In the genomic region with DNA sequence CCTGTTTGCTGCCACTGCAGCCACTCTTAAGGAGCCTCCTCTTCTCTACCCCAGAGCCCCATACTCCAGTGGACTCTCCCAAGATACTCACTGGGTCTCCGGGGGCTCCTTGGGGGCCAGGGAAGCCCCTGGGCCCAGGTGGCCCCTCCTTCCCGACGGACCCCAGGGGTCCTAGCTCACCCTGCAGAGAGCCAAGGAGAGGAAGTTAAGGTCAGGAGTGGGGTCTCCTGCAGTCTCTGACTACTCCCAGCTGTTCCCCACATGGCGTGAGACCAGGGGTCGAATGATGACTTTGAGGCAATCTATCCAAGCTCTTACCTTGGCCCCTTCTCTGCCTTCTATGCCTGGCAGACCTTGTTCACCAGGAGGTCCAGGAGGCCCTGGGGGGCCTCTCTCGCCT, we compare ENCODE assay signal across 24 mouse cellular contexts. TPM values are rescaled to one million over a fixed set of nuclear protein-coding genes. Genes with fewer than 3 reads are reported as not detected.
DNase-seq lines count a peak whose midpoint lies in the region; ATAC-seq and TF ChIP-seq lines count a peak whose summit lies in the region.
"Had no signal": no experiment of that assay in that cellular context is flagged by ENCODE, and none has a peak within 500 bp of the region (broad histone marks: within the 10 kb centered on the region; RNA-seq: fewer than 3 reads in every experiment).

No protein-coding gene starts in this region.

- no peak for TF ChIP-seq CTCF in kidney, adult 2 months (conservative IDR thresholded peaks at IDR 0.05; ENCODE audit: insufficient read depth, insufficient read length, low read depth, low read length)

- peak overlapping the region; percentile 57; the same call in 1 of the 2 replicates for H3K27ac ChIP-seq in forebrain, embryonic 10.5 days
- H3K27ac ChIP-seq in forebrain, embryonic 12.5 days: no peak overlapping the region
- H3K27ac ChIP-seq in kidney, embryonic 15.5 days: 0 out of 2 replicates have a peak overlapping the region, but pooled peaks have one; percentile 27
- H3K27ac ChIP-seq in kidney, adult 2 months (ENCODE audit: insufficient read depth, low read depth, low read length): no peak overlapping the region
- H3K27ac ChIP-seq in embryonic facial prominence, embryonic 10.5 days (replicated peaks): peak overlapping the region; percentile 61
- H3K27ac ChIP-seq: embryonic facial prominence, embryonic 12.5 days; forebrain, embryonic 13.5 days; gastrocnemius, adult 2 months; heart, embryonic 15.5 days; hindbrain, embryonic 10.5 days; hindbrain, embryonic 14.5 days had no signal

- no peaks in the 10 kb centered on the region for H3K27me3 ChIP-seq in forebrain, embryonic 10.5 days (ENCODE audit: poor library complexity, severe bottlenecking)
- H3K27me3 ChIP-seq in forebrain, embryonic 12.5 days: no peaks in the 10 kb centered on the region
- H3K27me3 ChIP-seq in kidney, embryonic 15.5 days: no peaks in the 10 kb centered on the region
- no peaks in the 10 kb centered on the region for H3K27me3 ChIP-seq in kidney, adult 2 months (replicated peaks; ENCODE audit: control insufficient read depth, insufficient read depth, low read length)
- H3K27me3 ChIP-seq in embryonic facial prominence, embryonic 10.5 days (replicated peaks; ENCODE audit: low read depth, poor library complexity, severe bottlenecking): no peaks in the 10 kb centered on the region
- H3K27me3 ChIP-seq: embryonic facial prominence, embryonic 12.5 days; forebrain, embryonic 13.5 days; heart, embryonic 15.5 days had no signal

- 74% methylated on average over 6 of the region's 6 CpGs for WGBS in forebrain, embryonic 10.5 days
- 78% methylated on average over 6 of the region's 6 CpGs for WGBS in forebrain, embryonic 12.5 days
- WGBS in kidney, embryonic 15.5 days: 43% methylated on average over 6 of the region's 6 CpGs
- WGBS in kidney, adult 2 months: 52% methylated on average over 6 of the region's 6 CpGs
- 66% methylated on average over 6 of the region's 6 CpGs for WGBS in embryonic facial prominence, embryonic 10.5 days

- peaks cover 4% of the 10 kb centered on the region; the same call in 1 of the 2 replicates for H3K9me3 ChIP-seq in forebrain, embryonic 10.5 days
- no peaks in the 10 kb centered on the region for H3K9me3 ChIP-seq in forebrain, embryonic 12.5 days
- no peaks in the 10 kb centered on the region; the same call in 1 of the 2 replicates for H3K9me3 ChIP-seq in kidney, embryonic 15.5 days (replicated peaks)
- H3K9me3 ChIP-seq in embryonic facial prominence, embryonic 10.5 days: peaks cover 6% of the 10 kb centered on the region; the same call in 1 of the 2 replicates
- H3K9me3 ChIP-seq: embryonic facial prominence, embryonic 12.5 days; forebrain, embryonic 13.5 days; heart, embryonic 15.5 days had no signal

- H3K36me3 ChIP-seq in forebrain, embryonic 10.5 days (replicated peaks): no peaks in the 10 kb centered on the region
- no peaks in the 10 kb centered on the region for H3K36me3 ChIP-seq in forebrain, embryonic 12.5 days (replicated peaks)
- H3K36me3 ChIP-seq in kidney, embryonic 15.5 days: no peaks in the 10 kb centered on the region
- no peaks in the 10 kb centered on the region for H3K36me3 ChIP-seq in kidney, adult 2 months (ENCODE audit: control insufficient read depth, insufficient read depth, low read length)
- H3K36me3 ChIP-seq in embryonic facial prominence, embryonic 10.5 days (replicated peaks): no peaks in the 10 kb centered on the region
- H3K36me3 ChIP-seq: embryonic facial prominence, embryonic 12.5 days; heart, embryonic 15.5 days; hindbrain, embryonic 10.5 days had no signal

- peaks cover 5% of the 10 kb centered on the region for H3K4me1 ChIP-seq in forebrain, embryonic 10.5 days
- no peaks in the 10 kb centered on the region for H3K4me1 ChIP-seq in forebrain, embryonic 12.5 days
- H3K4me1 ChIP-seq in kidney, embryonic 15.5 days: peaks cover 13% of the 10 kb centered on the region
- peaks cover 11% of the 10 kb centered on the region for H3K4me1 ChIP-seq in kidney, adult 2 months (ENCODE audit: control insufficient read depth, insufficient read depth, low read length)
- H3K4me1 ChIP-seq in embryonic facial prominence, embryonic 10.5 days: peaks cover 20% of the 10 kb centered on the region
- H3K4me1 ChIP-seq: forebrain, embryonic 13.5 days; heart, embryonic 15.5 days had no signal

- no peak overlapping the region for H3K9ac ChIP-seq in forebrain, embryonic 12.5 days
- no peak overlapping the region for H3K9ac ChIP-seq in kidney, embryonic 15.5 days
- H3K9ac ChIP-seq: embryonic facial prominence, embryonic 12.5 days; forebrain, embryonic 13.5 days; forebrain, postnatal 0 days; heart, embryonic 15.5 days; hindbrain, embryonic 14.5 days had no signal

- no peak overlapping the region for H3K4me2 ChIP-seq in forebrain, embryonic 12.5 days
- no peak overlapping the region for H3K4me2 ChIP-seq in kidney, embryonic 15.5 days
- H3K4me2 ChIP-seq: embryonic facial prominence, embryonic 12.5 days; forebrain, embryonic 13.5 days; heart, embryonic 15.5 days; hindbrain, embryonic 14.5 days had no signal

- H3K4me3 ChIP-seq in forebrain, embryonic 10.5 days: no peak overlapping the region
- H3K4me3 ChIP-seq in forebrain, embryonic 12.5 days (replicated peaks): no peak overlapping the region
- no peak overlapping the region for H3K4me3 ChIP-seq in kidney, embryonic 15.5 days (replicated peaks)
- no peak overlapping the region for H3K4me3 ChIP-seq in kidney, adult 2 months (ENCODE audit: insufficient read depth, low read depth, low read length)
- no peak overlapping the region for H3K4me3 ChIP-seq in embryonic facial prominence, embryonic 10.5 days
- H3K4me3 ChIP-seq: embryonic facial prominence, embryonic 12.5 days; forebrain, embryonic 13.5 days; gastrocnemius, adult 2 months; heart, embryonic 15.5 days; hindbrain, embryonic 10.5 days had no signal

- no peak for TF ChIP-seq POLR2A in kidney, adult 2 months (IDR thresholded peaks at IDR 0.05; ENCODE audit: low read depth, low read length)

- DNase-seq in forebrain, embryonic 10.5 days (ENCODE audit: extremely low spot score, low spot score): no peak
- no peak for DNase-seq in kidney, postnatal 36 days
- DNase-seq in kidney, postnatal 14 days: peak; percentile 9
- no peak for DNase-seq in kidney, adult 2 months
- no peak for DNase-seq in embryonic facial prominence, embryonic 10.5 days (ENCODE audit: low spot score)
- no peak for DNase-seq in B cell, adult 2 months
- DNase-seq: adrenal gland, postnatal 10 days; cerebellum, adult 11 months; cerebellum, adult 8-10 months; cerebellum, postnatal 14 days; embryo, embryonic 11 days; forebrain, postnatal 0 days; gastrocnemius, adult 2 months; gastrocnemius, postnatal 25 days; heart, postnatal 14 days had no signal

- ATAC-seq in forebrain, embryonic 12.5 days (ENCODE audit: low FRiP score): no peak
- ATAC-seq in kidney, embryonic 15.5 days (replicated peaks; ENCODE audit: low FRiP score): peak; percentile 69
- ATAC-seq: forebrain, embryonic 13.5 days; forebrain, postnatal 0 days had no signal

RNA-seq across cellular contexts. Expression of gene Col5a3, which starts 29.8 kb away (rescaled TPM):
- polyA plus RNA-seq in forebrain, embryonic 10.5 days (2016; fragmentation: Nextera tagmentation; extraction: Ambion mirVana): 0.26 and 0.27 TPM in 2 replicates
- polyA plus RNA-seq in forebrain, embryonic 12.5 days (2016; fragmentation: Nextera tagmentation; extraction: Ambion mirVana): 0.29 and 0.55 TPM in 2 replicates
- 2.5 and 4.4 TPM in 2 replicates for polyA plus RNA-seq in kidney, embryonic 15.5 days (2015; fragmentation: Nextera tagmentation; extraction: Ambion mirVana)
- polyA plus RNA-seq in kidney, adult 2 months (2012; rRNA removed): 2.1 and 3.0 TPM in 2 replicates
- 0.39 and 0.60 TPM in 2 replicates for polyA plus RNA-seq in embryonic facial prominence, embryonic 10.5 days (2016; fragmentation: Nextera tagmentation; extraction: Ambion mirVana)

RNA-seq across cellular contexts. Expression of gene Rdh8, which starts 33.2 kb away (rescaled TPM):
- not detected in 2 replicates for polyA plus RNA-seq in forebrain, embryonic 10.5 days (2016; fragmentation: Nextera tagmentation; extraction: Ambion mirVana)
- not detected in 2 replicates for polyA plus RNA-seq in forebrain, embryonic 12.5 days (2016; fragmentation: Nextera tagmentation; extraction: Ambion mirVana)
- not detected in 2 replicates for polyA plus RNA-seq in kidney, embryonic 15.5 days (2015; fragmentation: Nextera tagmentation; extraction: Ambion mirVana)
- polyA plus RNA-seq in kidney, adult 2 months (2012; rRNA removed): not detected in 2 replicates
- polyA plus RNA-seq in embryonic facial prominence, embryonic 10.5 days (2016; fragmentation: Nextera tagmentation; extraction: Ambion mirVana): not detected in 2 replicates
- polyA plus RNA-seq: brain, embryonic 14.5 days; C2C12; embryonic facial prominence, embryonic 12.5 days; forebrain, embryonic 13.5 days; forebrain, postnatal 0 days; heart, embryonic 15.5 days; hindbrain, embryonic 10.5 days; hindbrain, embryonic 14.5 days had no signal

RNA-seq across cellular contexts. Expression of gene Olfm2, which starts 38.9 kb away (rescaled TPM):
- polyA plus RNA-seq in forebrain, embryonic 10.5 days (2016; fragmentation: Nextera tagmentation; extraction: Ambion mirVana): 10.4 and 14.0 TPM in 2 replicates
- polyA plus RNA-seq in forebrain, embryonic 12.5 days (2016; fragmentation: Nextera tagmentation; extraction: Ambion mirVana): 35.2 and 36.4 TPM in 2 replicates
- 4.7 and 7.1 TPM in 2 replicates for polyA plus RNA-seq in kidney, embryonic 15.5 days (2015; fragmentation: Nextera tagmentation; extraction: Ambion mirVana)
- 2.0 and 2.3 TPM in 2 replicates for polyA plus RNA-seq in kidney, adult 2 months (2012; rRNA removed)
- 13.1 and 20.1 TPM in 2 replicates for polyA plus RNA-seq in embryonic facial prominence, embryonic 10.5 days (2016; fragmentation: Nextera tagmentation; extraction: Ambion mirVana)

Comparison
In these comparisons a context has a peak if more than half of its experiments do, and no peak if none do; other contexts are left out.
1. H3K27ac ChIP-seq: peak in forebrain, embryonic 10.5 days (single experiment), kidney, embryonic 15.5 days (single experiment) and embryonic facial prominence, embryonic 10.5 days (single experiment); none in forebrain, embryonic 12.5 days (single experiment) and kidney, adult 2 months (single experiment).